ENCODE assay signal across 8 mouse cellular contexts in the genomic region with DNA sequence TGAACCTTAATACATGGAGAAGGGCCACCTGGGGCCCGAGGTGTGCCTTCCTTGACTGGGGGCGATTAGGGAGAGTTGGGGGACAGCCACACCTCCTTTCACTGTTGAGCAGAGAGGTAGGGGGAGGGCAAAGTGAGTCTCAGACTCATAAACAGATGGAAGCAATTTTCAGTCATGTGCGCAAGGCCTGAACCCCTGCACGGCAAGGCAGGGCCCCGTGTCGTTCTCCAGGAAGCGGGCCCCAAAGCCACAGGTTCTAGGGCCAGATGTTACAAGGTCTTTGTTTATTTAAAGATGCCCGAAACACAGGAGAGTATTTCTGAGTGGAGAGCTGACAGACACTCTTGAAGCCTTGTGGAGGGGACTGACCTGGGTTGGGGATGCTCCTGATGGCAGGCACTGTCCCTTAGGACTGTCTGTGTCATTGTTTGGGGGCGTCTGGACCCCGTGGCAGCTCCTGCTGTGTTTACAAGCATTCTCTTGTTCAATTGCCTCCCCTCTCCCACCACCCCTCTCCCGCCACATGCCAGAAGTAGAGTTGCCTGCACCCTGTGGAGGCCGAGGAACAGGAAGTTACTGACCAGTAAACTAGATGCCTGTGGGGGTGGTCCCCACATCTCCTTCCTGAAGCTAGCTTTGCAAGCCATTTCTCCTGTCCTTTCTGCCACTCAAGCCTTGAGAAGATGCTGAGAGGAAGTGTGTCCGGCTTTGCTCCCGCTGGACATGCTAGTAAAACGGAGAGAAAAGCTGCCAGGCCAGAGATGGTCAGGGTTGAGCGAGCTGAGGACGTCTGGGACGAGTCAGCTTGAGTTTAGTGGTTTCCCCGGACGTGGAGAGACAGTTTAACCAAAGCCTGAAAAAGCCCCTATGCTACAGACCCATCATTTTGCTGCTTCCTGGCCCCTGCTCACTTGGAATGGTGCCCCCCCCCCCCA.
DNase-seq lines count a peak whose midpoint lies in the region; ATAC-seq and TF ChIP-seq lines count a peak whose summit lies in the region.

No protein-coding gene starts in this region.

- no peak overlapping the region for H3K4me3 ChIP-seq in kidney, postnatal 0 days (replicated peaks; ENCODE audit: low read depth, low read length)
- no peak overlapping the region for H3K4me3 ChIP-seq in bone marrow macrophage, adult 2 months (ENCODE audit: insufficient read depth, low read length)
- H3K4me3 ChIP-seq in intestine, postnatal 0 days (ENCODE audit: low read depth, low read length) = no peak overlapping the region

- no peak for TF ChIP-seq POLR2A in bone marrow macrophage, adult 2 months (IDR thresholded peaks at IDR 0.05; ENCODE audit: borderline replicate concordance, low read depth, low read length)

- no peak for TF ChIP-seq CTCF in kidney, postnatal 0 days (IDR thresholded peaks at IDR 0.05; ENCODE audit: low read depth)
- TF ChIP-seq CTCF in bone marrow macrophage, adult 2 months (IDR thresholded peaks at IDR 0.05; ENCODE audit: low read depth, low read length) = no peak
- no peak for TF ChIP-seq CTCF in intestine, postnatal 0 days (IDR thresholded peaks at IDR 0.05; ENCODE audit: low read depth)

- peak overlapping the region; percentile 68 for H3K27ac ChIP-seq in kidney, postnatal 0 days
- peak overlapping the region; percentile 11 for H3K27ac ChIP-seq in bone marrow macrophage, adult 2 months (ENCODE audit: insufficient read depth, low read depth, low read length)
- peak overlapping the region; percentile 57; the same call in 1 of the 2 replicates for H3K27ac ChIP-seq in intestine, postnatal 0 days (ENCODE audit: low read depth, low read length)

- H3K4me2 ChIP-seq in kidney, postnatal 0 days (ENCODE audit: low read length) = no peak overlapping the region
- H3K4me2 ChIP-seq in intestine, postnatal 0 days (replicated peaks; ENCODE audit: low read depth) = no peak overlapping the region

- H3K4me1 ChIP-seq in kidney, postnatal 0 days (replicated peaks; ENCODE audit: insufficient read depth, low read length) = peaks cover 50% of the 10 kb centered on the region
- H3K4me1 ChIP-seq in bone marrow macrophage, adult 2 months (ENCODE audit: control insufficient read depth, insufficient read depth, low read length) = peaks cover 66% of the 10 kb centered on the region
- H3K4me1 ChIP-seq in intestine, postnatal 0 days (replicated peaks; ENCODE audit: control insufficient read depth, insufficient read depth, low read length) = peaks cover 34% of the 10 kb centered on the region

- 15% methylated on average over 20 of the region's 20 CpGs for WGBS in kidney, postnatal 0 days
- 36% methylated on average over 20 of the region's 20 CpGs for WGBS in intestine, postnatal 0 days

- no peaks in the 10 kb centered on the region for H3K27me3 ChIP-seq in kidney, postnatal 0 days (ENCODE audit: insufficient read depth, low read length)
- H3K27me3 ChIP-seq in intestine, postnatal 0 days (replicated peaks; ENCODE audit: control insufficient read depth, insufficient read depth, low read length) = no peaks in the 10 kb centered on the region

- DNase-seq in kidney, postnatal 0 days (ENCODE audit: low spot score) = peak; percentile 38
- no peak for DNase-seq in kidney, adult 11 months
- peak; percentile 68 for DNase-seq in spleen, postnatal 36 days (ENCODE audit: low spot score in 2 of 2)
- no peak for DNase-seq in left cerebral cortex, adult 11 months (ENCODE audit: low spot score)
- DNase-seq in cerebellum, adult 8-10 months = no peak
- DNase-seq in layer of hippocampus, postnatal 25 days (ENCODE audit: extremely low spot score in 1 of 2, low spot score in 1 of 2) = no peak

- ATAC-seq in kidney, postnatal 0 days (replicated peaks; ENCODE audit: low FRiP score, low read depth) = no peak
- ATAC-seq in intestine, postnatal 0 days = no peak

- no peaks in the 10 kb centered on the region for H3K9me3 ChIP-seq in kidney, postnatal 0 days (replicated peaks; ENCODE audit: low read length)
- H3K9me3 ChIP-seq in intestine, postnatal 0 days (ENCODE audit: control insufficient read depth) = no peaks in the 10 kb centered on the region

- H3K36me3 ChIP-seq in kidney, postnatal 0 days (ENCODE audit: insufficient read depth, low read length) = peaks cover 32% of the 10 kb centered on the region
- peaks cover 41% of the 10 kb centered on the region for H3K36me3 ChIP-seq in intestine, postnatal 0 days (ENCODE audit: control insufficient read depth, insufficient read depth)

- no peak overlapping the region for H3K9ac ChIP-seq in kidney, postnatal 0 days (ENCODE audit: low read depth, low read length)
- H3K9ac ChIP-seq in intestine, postnatal 0 days (ENCODE audit: low read depth, low read length) = no peak overlapping the region

Comparison
In these comparisons a context has a peak if more than half of its experiments do, and no peak if none do; other contexts are left out.
1. DNase-seq: peak in kidney, postnatal 0 days (single experiment) and spleen, postnatal 36 days (2 of 2); none in kidney, adult 11 months (single experiment), left cerebral cortex, adult 11 months (single experiment), cerebellum, adult 8-10 months (single experiment) and layer of hippocampus, postnatal 25 days (0 of 2).
2. H3K27ac ChIP-seq: peak in every context shown above with its lines; median percentile 68 in kidney, postnatal 0 days; 57 in intestine, postnatal 0 days; 11 in bone marrow macrophage, adult 2 months.